Mouse (Mus musculus) midbrain, embryonic 15.5 days (tissue): ENCODE measurements at regions not wholly inside any gene's neighbourhood (a gene's known extent, or its start where the extent isn't known, plus 50 kb on each side); places are given as distances from the start of the nearest gene placed in this dataset.

Experiments used
- ATAC-seq: fragments of 200-750 bp; cut with Nextera tagmentation; replicated peaks from 2 replicates; pipeline ENCODE4 v1.8.0; 2017; ENCODE audit warnings: moderate TSS enrichment
- H3K27ac ChIP-seq: fragments of 300-500 bp; sonication (generic); 2 replicates; pipeline ENCODE4 v1.5.1; 2015; ENCODE audit warnings: mild to moderate bottlenecking, inconsistent platforms
- H3K27me3 ChIP-seq: fragments of 300-500 bp; sonication (generic); replicated peaks from 2 replicates; pipeline ENCODE4 v1.6.1; 2015; ENCODE audit warnings: inconsistent platforms
- H3K36me3 ChIP-seq: fragments of 300-500 bp; sonication (generic); replicated peaks from 2 replicates; pipeline ENCODE4 v1.6.1; 2015; ENCODE audit warnings: inconsistent platforms
- H3K4me1 ChIP-seq: fragments of 300-500 bp; sonication (generic); 2 replicates; pipeline ENCODE4 v1.6.1; 2015; ENCODE audit warnings: inconsistent platforms
- H3K4me2 ChIP-seq: fragments of 300-500 bp; sonication (generic); 2 replicates; pipeline ENCODE4 v1.6.1; 2015; ENCODE audit warnings: inconsistent platforms, mild to moderate bottlenecking, moderate library complexity
- H3K4me3 ChIP-seq: fragments of 300-500 bp; sonication (generic); 2 replicates; pipeline ENCODE4 v1.5.1; 2015; ENCODE audit warnings: mild to moderate bottlenecking, inconsistent platforms
- H3K9ac ChIP-seq: fragments of 300-500 bp; sonication (generic); 2 replicates; pipeline ENCODE4 v1.6.1; 2015; ENCODE audit warnings: mild to moderate bottlenecking, inconsistent platforms
- H3K9me3 ChIP-seq: fragments of 300-500 bp; sonication (generic); 2 replicates; pipeline ENCODE4 v1.6.1; 2016; ENCODE audit warnings: inconsistent platforms
- WGBS: fragments of 180-500 bp; shearing (Covaris S2); methylation state at CpG from one replicate; pipeline ENCODE4 v1.1.7; 2015; ENCODE audit warnings: mixed read lengths; 5-methylcytosine and 5-hydroxymethylcytosine counted together

GRCm38 (mm10) chr4:125289031-125289449 is 161.4 kb upstream of the Zc3h12a start:
- H3K4me2 ChIP-seq = no peak overlapping the region
- H3K27me3 ChIP-seq = no peaks in the 10 kb centered on the region; the same call in 1 of the 2 replicates
- 21% methylated on average over 6 of the region's 6 CpGs for WGBS

GRCm38 (mm10) chr4:125282974-125283319 is 155.3 kb upstream of the Zc3h12a start:
- H3K4me3 ChIP-seq = no peak overlapping the region
- peak overlapping the region; percentile 46; the same call in 1 of the 2 replicates for H3K27ac ChIP-seq
- no peaks in the 10 kb centered on the region for H3K36me3 ChIP-seq
- H3K9ac ChIP-seq = no peak overlapping the region
- H3K4me2 ChIP-seq = peak overlapping the region; percentile 43; the same call in 1 of the 2 replicates
- WGBS = 23% methylated on average over 8 of the region's 8 CpGs
- peak; percentile 62; the same call in 1 of the 2 replicates for ATAC-seq
- no peaks in the 10 kb centered on the region for H3K9me3 ChIP-seq
- H3K27me3 ChIP-seq = no peaks in the 10 kb centered on the region
- H3K4me1 ChIP-seq = peaks cover 17% of the 10 kb centered on the region

More at GRCm38 (mm10) chr4:125289031-125289449, 161.4 kb upstream of the Zc3h12a start:
- Histone ChIP-seq H3K9ac (no peak overlapping the region), H3K4me3 (no peak overlapping the region), H3K9me3 (no peaks in the 10 kb centered on the region), H3K27ac (peak overlapping the region; percentile 54), H3K36me3 (no peaks in the 10 kb centered on the region), H3K4me1 (peaks cover 18% of the 10 kb centered on the region)
- ATAC-seq = peak; percentile 67

GRCm38 (mm10) chr4:125282154-125282973 is 154.7 kb upstream of the Zc3h12a start:
- peak overlapping the region; percentile 43 for H3K4me2 ChIP-seq
- no peaks in the 10 kb centered on the region for H3K9me3 ChIP-seq
- no peak overlapping the region for H3K4me3 ChIP-seq
- 13% methylated on average over 21 of the region's 21 CpGs for WGBS
- no peaks in the 10 kb centered on the region for H3K36me3 ChIP-seq
- no peak overlapping the region for H3K9ac ChIP-seq
- ATAC-seq = peak; percentile 90
- H3K4me1 ChIP-seq = peaks cover 17% of the 10 kb centered on the region
- H3K27me3 ChIP-seq = no peaks in the 10 kb centered on the region
- peak overlapping the region; percentile 38; the same call in 1 of the 2 replicates for H3K27ac ChIP-seq

- H3K4me3 ChIP-seq = no peak overlapping the region
- no peaks in the 10 kb centered on the region for H3K36me3 ChIP-seq
- peaks cover 29% of the 10 kb centered on the region for H3K4me1 ChIP-seq
- ATAC-seq = no peak
- 34% methylated on average over 7 of the region's 7 CpGs for WGBS
- H3K9ac ChIP-seq = no peak overlapping the region
- 0 out of 2 replicates have a peak, but pooled peaks cover 3% of the 10 kb centered on the region for H3K27me3 ChIP-seq
- H3K4me2 ChIP-seq = no peak overlapping the region
- H3K27ac ChIP-seq = no peak overlapping the region
- H3K9me3 ChIP-seq = no peaks in the 10 kb centered on the region
Measured at GRCm38 (mm10) chr4:125279165-125279564, 151.5 kb upstream of the Zc3h12a start.

- Histone ChIP-seq H3K27me3 (0 out of 2 replicates have a peak, but pooled peaks cover 3% of the 10 kb centered on the region), H3K4me1 (peaks cover 14% of the 10 kb centered on the region), H3K9ac (no peak overlapping the region), H3K27ac (no peak overlapping the region), H3K4me3 (no peak overlapping the region), H3K36me3 (no peaks in the 10 kb centered on the region), H3K4me2 (no peak overlapping the region), H3K9me3 (no peaks in the 10 kb centered on the region)
- ATAC-seq = no peak
- WGBS = 62% methylated on average over 6 of the region's 6 CpGs
Measured at GRCm38 (mm10) chr4:125276861-125277260, 149.2 kb upstream of the Zc3h12a start.

- Histone ChIP-seq H3K27me3 (0 out of 2 replicates have a peak, but pooled peaks cover 5% of the 10 kb centered on the region), H3K4me3 (no peak overlapping the region; the same call in 1 of the 2 replicates), H3K4me2 (peak overlapping the region; percentile 37), H3K9me3 (no peaks in the 10 kb centered on the region), H3K9ac (no peak overlapping the region; the same call in 1 of the 2 replicates), H3K4me1 (peaks cover 12% of the 10 kb centered on the region), H3K27ac (peak overlapping the region; percentile 19; the same call in 1 of the 2 replicates), H3K36me3 (no peaks in the 10 kb centered on the region)
- 2% methylated on average over 13 of the region's 13 CpGs for WGBS
- no peak for ATAC-seq
Measured at GRCm38 (mm10) chr4:125275259-125275658, 147.6 kb upstream of the Zc3h12a start.

- no peak overlapping the region for H3K9ac ChIP-seq
- H3K4me1 ChIP-seq = peaks cover 13% of the 10 kb centered on the region
- H3K4me3 ChIP-seq = no peak overlapping the region
- H3K4me2 ChIP-seq = no peak overlapping the region
- H3K27me3 ChIP-seq = 0 out of 2 replicates have a peak, but pooled peaks cover 10% of the 10 kb centered on the region
- no peak overlapping the region for H3K27ac ChIP-seq
- WGBS = 56% methylated on average over 14 of the region's 14 CpGs
- H3K9me3 ChIP-seq = no peaks in the 10 kb centered on the region
- no peak for ATAC-seq
- no peaks in the 10 kb centered on the region for H3K36me3 ChIP-seq
Measured at GRCm38 (mm10) chr4:125270951-125271350, 143.3 kb upstream of the Zc3h12a start.

GRCm38 (mm10) chr4:125266212-125266611 is 138.6 kb upstream of the Zc3h12a start:
- WGBS = 84% methylated on average over 1 of the region's 1 CpGs
- H3K36me3 ChIP-seq = no peaks in the 10 kb centered on the region

GRCm38 (mm10) chr4:125265575-125265974 is 137.9 kb upstream of the Zc3h12a start:
- Histone ChIP-seq H3K27me3 (0 out of 2 replicates have a peak, but pooled peaks cover 7% of the 10 kb centered on the region), H3K4me1 (peaks cover 35% of the 10 kb centered on the region), H3K9me3 (no peaks in the 10 kb centered on the region), H3K27ac (no peak overlapping the region), H3K36me3 (no peaks in the 10 kb centered on the region), H3K4me2 (no peak overlapping the region), H3K4me3 (no peak overlapping the region), H3K9ac (no peak overlapping the region)
- ATAC-seq = no peak
- WGBS = 13% methylated on average over 5 of the region's 5 CpGs

More at GRCm38 (mm10) chr4:125266212-125266611, 138.6 kb upstream of the Zc3h12a start:
- no peak overlapping the region for H3K27ac ChIP-seq
- H3K9ac ChIP-seq = no peak overlapping the region
- H3K9me3 ChIP-seq = no peaks in the 10 kb centered on the region
- ATAC-seq = no peak
- H3K4me2 ChIP-seq = no peak overlapping the region
- H3K4me1 ChIP-seq = peaks cover 28% of the 10 kb centered on the region
- no peak overlapping the region for H3K4me3 ChIP-seq
- H3K27me3 ChIP-seq = 0 out of 2 replicates have a peak, but pooled peaks cover 7% of the 10 kb centered on the region

- Histone ChIP-seq H3K9ac (no peak overlapping the region), H3K27ac (no peak overlapping the region), H3K9me3 (no peaks in the 10 kb centered on the region), H3K27me3 (0 out of 2 replicates have a peak, but pooled peaks cover 5% of the 10 kb centered on the region), H3K36me3 (no peaks in the 10 kb centered on the region), H3K4me1 (peaks cover 37% of the 10 kb centered on the region), H3K4me3 (no peak overlapping the region), H3K4me2 (no peak overlapping the region)
- ATAC-seq = no peak
- 4% methylated on average over 7 of the region's 7 CpGs for WGBS
Measured at GRCm38 (mm10) chr4:125265065-125265464, 137.4 kb upstream of the Zc3h12a start.

GRCm38 (mm10) chr4:125261547-125261946 is 133.9 kb upstream of the Zc3h12a start:
- H3K9me3 ChIP-seq = no peaks in the 10 kb centered on the region
- H3K27me3 ChIP-seq = no peaks in the 10 kb centered on the region; the same call in 1 of the 2 replicates
- no peak for ATAC-seq
- H3K4me1 ChIP-seq = peaks cover 46% of the 10 kb centered on the region
- H3K9ac ChIP-seq = no peak overlapping the region
- no peak overlapping the region for H3K4me2 ChIP-seq
- no peak overlapping the region; the same call in 1 of the 2 replicates for H3K27ac ChIP-seq
- no peaks in the 10 kb centered on the region for H3K36me3 ChIP-seq
- no peak overlapping the region for H3K4me3 ChIP-seq
- WGBS = 28% methylated on average over 8 of the region's 8 CpGs

GRCm38 (mm10) chr4:125259306-125259705 is 131.7 kb upstream of the Zc3h12a start:
- WGBS = 25% methylated on average over 10 of the region's 10 CpGs
- no peaks in the 10 kb centered on the region; the same call in 1 of the 2 replicates for H3K27me3 ChIP-seq

More at GRCm38 (mm10) chr4:125259306-125259705, 131.7 kb upstream of the Zc3h12a start:
- Histone ChIP-seq H3K4me2 (no peak overlapping the region), H3K36me3 (no peaks in the 10 kb centered on the region), H3K9ac (no peak overlapping the region), H3K4me3 (no peak overlapping the region), H3K27ac (peak overlapping the region; percentile 10; the same call in 1 of the 2 replicates), H3K4me1 (peaks cover 30% of the 10 kb centered on the region), H3K9me3 (no peaks in the 10 kb centered on the region)
- no peak for ATAC-seq
